Mouse (Mus musculus) left cerebral cortex, adult 2 months (tissue): ENCODE data around the gene Naa15. TPM values are rescaled to one million over a fixed set of nuclear protein-coding genes. Genes with fewer than 3 reads are reported as not detected.

Source experiments
- DNase-seq, 2 experiments: peaks; one replicate each; pipeline ENCODE4 v3.0.0; 2021 to 2022; ENCODE audit warnings: low spot score in 2 of 2, mixed read lengths in 1 of 2; ENCODE audit errors: extremely low spot score in 1 of 2
- H3K27ac ChIP-seq: fragments of 200-600 bp; 2 replicates; pipeline ENCODE4 v1.8.1; 2022
- H3K4me3 ChIP-seq: fragments of 200-600 bp; 2 replicates; pipeline ENCODE4 v1.8.1; 2022
- CTCF ChIP-seq: fragments of 200-600 bp; IDR thresholded peaks from 2 replicates; pipeline ENCODE4 v1.8.1; 2022; ENCODE audit warnings: antibody characterized with exemption, mild to moderate bottlenecking, moderate library complexity
- intact Hi-C: fragments of 180-260 bp; cut with DNase I; formaldehyde crosslinking; loops from one replicate; pipeline ENCODE4 v1.15.1; 2025
- total RNA-seq, 2 experiments: library from RNA; stranded (reverse); gene quantifications; 2 replicates each; pipeline ENCODE4 v1.2.3; 2021

Gene Naa15
- total RNA-seq, 2 experiments from 2014 or later, result 50.1 to 54.6 TPM

GRCm38 (mm10) chr3:51525186-51525785 is 110.3 kb downstream of the Naa15 start:
- Histone ChIP-seq H3K27ac (no peak overlapping the region), H3K4me3 (no peak overlapping the region)
- no peak for TF ChIP-seq CTCF
- intact Hi-C loops, result no loop called here
- no peak for DNase-seq

Other genes with a start within 250 kb of the Naa15 start
- gene Noct, start 190.7 kb upstream of the Naa15 start, total RNA-seq, result 10 to 100 TPM; 54.1 to 55.2 TPM
- 10 to 100 TPM; 48.5 to 51.8 TPM for gene Elf2, start 74.5 kb upstream of the Naa15 start, total RNA-seq
- not detected for gene Mgarp, start 18.4 kb upstream of the Naa15 start, total RNA-seq
- gene Ndufc1, start 6.2 kb upstream of the Naa15 start, total RNA-seq, result 100 to 1,000 TPM; 286 to 307 TPM
- gene Rab33b, start 68.8 kb downstream of the Naa15 start, total RNA-seq, result 10 to 100 TPM; 19.2 to 20.8 TPM
- 100 to 1,000 TPM; 133 to 143 TPM for gene Setd7, start 145.7 kb downstream of the Naa15 start, total RNA-seq
- gene Mgst2, start 245.2 kb downstream of the Naa15 start, total RNA-seq, result not detected